Mouse (Mus musculus): ENCODE measurements around the gene Trpm3. TPM values are rescaled to one million over a fixed set of nuclear protein-coding genes. Genes with fewer than 3 reads are reported as not detected.
"Not testable (repeated sequence)": the region's sequence is repeated elsewhere in the genome, so short reads cannot be mapped to it uniquely, and the experiment has no call there.

The Trpm3 gene
- total RNA-seq, 2 experiments from 2014 or later: 1.7 to 1.8 TPM

DNA sequence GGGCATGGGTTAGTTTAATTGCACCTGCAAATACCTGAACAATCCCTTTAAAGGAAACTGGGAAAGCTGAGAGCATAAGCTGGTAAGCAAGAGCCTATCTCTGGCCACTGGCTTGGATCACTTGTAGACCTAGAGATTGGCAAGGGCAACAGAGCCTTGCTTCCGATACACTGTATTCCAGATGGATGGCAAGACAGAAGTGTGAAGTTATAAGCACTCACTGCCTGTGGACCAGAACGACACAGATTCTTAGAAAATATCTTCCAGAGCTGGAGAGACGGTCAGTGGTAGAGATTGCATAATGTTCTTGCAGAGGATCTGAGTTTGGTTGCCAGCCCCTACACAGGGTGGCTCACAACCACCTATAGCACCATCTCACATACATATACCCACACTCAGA, 671.4 kb downstream of the Trpm3 start:
- no peak for DNase-seq (ENCODE audit: low spot score)
- intact Hi-C loops (cut with DNase I): no loop called here

DNA sequence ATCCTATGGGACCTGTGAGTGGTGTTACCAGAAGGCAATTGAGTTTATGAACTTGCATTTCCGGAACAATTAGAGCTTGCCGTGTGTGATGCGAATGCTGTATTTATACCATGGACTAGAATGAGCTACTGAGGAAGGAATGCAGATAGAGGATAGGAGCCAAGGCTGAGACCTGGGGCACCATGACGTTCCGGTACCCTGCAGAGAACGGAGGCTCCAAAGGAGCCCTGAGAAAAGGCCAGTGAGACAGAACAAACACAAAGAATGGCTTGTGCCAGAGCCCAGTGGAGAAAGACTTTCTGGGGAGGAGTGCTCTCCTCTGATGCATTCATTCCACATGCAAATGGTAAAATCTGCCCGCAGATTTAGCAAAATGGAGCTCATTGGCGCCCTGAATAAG, 682.9 kb downstream of the Trpm3 start:
- DNase-seq (ENCODE audit: low spot score): no peak
- intact Hi-C loops (cut with DNase I): no loop called here

DNA sequence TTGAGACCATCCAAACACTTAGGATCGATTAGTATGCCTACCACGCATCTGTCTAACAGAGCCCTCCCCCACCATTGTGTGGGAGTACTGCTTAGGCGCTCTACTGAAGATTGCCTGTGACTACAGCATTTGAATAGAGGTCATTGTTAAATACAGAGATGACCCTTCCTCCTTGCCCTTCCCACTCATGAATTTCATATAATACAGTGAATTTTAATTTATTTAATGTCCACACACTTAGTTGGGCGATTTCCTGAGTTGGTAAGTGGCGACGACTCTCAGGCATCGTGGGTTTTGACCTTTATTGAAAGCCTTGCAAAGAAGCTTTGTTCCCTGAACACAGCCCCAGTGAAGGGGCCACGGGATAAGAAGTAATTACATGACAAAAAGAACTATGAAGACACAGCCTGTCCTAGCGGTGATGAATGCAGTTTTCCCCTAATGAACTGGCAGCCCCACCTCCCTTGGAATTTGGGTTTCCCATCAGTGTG, 684.7 kb downstream of the Trpm3 start:
- intact Hi-C loops (cut with DNase I): no loop called here

DNA sequence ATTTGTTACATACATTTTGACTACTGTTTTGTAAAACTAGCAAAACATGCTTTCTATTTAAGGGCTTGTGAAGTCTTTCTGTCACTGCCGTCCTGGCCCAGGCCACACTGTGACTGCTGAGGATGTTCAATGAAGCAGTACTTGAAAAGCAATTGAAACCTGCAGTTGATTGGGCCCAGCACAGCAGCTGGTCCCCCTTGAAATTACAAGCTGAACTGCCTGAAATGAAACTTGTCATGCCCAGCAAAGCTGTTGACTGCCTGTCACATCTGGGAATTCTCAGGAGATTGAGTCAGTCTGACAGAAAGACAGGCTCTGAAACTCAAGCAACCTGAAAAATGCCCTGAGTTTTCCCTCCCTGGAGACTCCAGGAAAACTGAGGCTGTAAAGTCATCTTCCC, 687.0 kb downstream of the Trpm3 start:
- DNase-seq (ENCODE audit: low spot score): no peak
- intact Hi-C loops (cut with DNase I): no loop called here

More for the DNA sequence above, 684.7 kb downstream of the Trpm3 start:
- no peak for DNase-seq (ENCODE audit: low spot score)

DNA sequence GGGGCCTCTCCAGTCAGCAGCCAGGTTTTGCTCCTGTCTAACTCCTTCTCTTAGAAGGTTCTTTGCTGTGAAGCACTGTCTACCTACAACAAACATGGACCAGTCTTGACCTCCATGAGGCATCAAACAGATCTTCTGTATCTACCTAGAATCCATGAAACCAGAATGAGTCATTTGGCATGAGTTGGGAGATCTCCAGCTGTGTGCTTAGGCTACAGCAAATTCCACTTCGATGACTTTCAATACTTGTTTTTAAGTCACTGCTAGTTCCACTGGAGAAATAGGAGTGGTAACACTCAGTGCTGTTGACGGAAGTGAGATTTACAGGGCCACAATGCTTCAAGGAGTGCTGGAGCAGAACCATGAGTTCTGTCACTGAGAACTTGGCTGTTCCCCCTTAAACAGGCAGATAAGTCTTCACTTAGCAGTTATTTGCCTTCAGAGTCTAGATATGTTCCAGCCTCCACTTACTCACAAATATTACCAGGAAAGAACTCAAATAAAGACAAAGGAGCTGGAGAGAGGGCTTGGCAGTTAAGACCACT, 689.4 kb downstream of the Trpm3 start:
- intact Hi-C loops (cut with DNase I): no loop called here
- no peak for DNase-seq (ENCODE audit: low spot score)

DNA sequence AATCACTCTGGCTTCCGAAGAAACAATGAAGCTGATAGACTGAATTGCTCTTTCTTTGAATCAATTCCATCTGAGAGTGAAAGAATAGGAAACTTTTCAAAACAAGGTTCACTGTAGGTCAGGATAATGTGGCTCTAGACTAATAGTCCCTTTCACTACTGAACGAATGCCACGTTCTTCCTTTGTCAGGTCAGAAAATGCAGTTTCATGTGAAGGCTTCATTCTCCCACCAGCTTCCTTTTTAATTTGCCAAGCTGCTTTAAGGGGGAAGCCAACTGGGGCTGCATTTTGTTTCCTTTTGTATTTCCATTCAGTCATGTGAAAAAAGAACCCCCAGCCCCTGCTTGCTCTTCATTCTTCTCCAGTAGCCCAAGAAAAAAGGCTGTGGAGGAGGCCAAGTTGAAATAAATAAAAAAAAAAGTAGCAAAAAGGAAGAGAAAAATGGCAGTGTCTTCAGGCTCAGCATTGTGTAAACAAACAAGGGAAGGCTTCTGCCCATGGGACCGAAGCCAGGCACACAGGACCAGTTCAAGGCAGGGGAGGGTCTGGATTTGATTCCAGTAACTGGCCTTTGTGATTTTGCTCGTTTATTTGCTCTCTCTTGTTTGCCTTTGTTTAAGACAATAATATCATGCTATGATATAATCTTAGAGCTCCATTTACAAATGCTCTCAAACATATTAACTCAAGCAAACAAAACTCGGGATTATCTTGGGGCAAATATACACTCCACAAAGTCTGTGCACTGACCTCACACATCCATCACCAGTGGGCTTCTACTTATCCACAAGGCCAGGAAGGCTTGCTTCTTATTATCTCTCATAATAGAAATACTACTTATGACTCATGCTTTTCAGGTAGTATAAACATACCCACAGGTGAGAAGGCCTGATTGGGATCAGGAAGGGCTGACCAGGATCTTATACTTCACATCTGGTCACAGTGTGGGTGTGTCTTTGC, 702.5 kb downstream of the Trpm3 start:
- no peak for DNase-seq (ENCODE audit: low spot score)
- intact Hi-C loops (cut with DNase I): no loop called here

DNA sequence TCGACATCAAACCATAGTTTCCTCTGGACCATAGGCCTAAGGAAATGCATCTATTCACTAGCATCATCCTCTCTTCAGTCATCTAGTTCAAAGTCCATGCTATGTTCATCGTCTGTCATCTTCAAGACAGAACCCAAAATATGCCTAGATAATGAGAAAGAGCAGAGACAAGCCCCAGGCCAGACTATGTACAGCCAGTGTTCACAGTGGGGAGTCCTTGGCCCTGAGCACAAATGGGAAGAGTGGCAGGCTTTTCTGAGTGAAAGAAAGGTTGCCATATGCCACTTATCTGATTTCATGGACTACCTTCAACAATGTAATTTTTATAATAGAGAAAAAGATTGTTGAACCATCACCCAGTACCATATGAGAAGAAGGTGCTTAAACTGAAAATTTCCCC, 703.9 kb downstream of the Trpm3 start:
- no peak for DNase-seq (ENCODE audit: low spot score)
- intact Hi-C loops (cut with DNase I): no loop called here

DNA sequence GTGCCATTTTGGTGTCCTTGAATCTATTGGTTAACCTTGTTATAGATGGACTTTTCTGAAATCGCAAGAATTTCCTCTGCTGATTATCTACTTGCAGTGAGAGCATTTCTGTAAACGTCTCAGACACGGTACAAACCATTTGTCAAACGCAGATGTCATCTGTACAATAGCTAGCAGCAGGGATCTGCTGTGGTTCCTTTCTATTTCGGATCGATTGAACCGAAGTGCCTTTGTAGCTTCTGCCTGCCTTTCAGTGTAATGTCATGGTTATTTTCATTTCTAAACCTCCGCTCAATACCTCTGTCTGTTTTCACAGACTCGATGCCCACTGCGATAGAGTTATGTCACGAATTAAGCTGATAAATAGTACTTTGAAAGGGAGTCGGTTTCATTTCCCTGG, 708.9 kb downstream of the Trpm3 start:
- DNase-seq (ENCODE audit: low spot score): no peak
- intact Hi-C loops (cut with DNase I): no loop called here

DNA sequence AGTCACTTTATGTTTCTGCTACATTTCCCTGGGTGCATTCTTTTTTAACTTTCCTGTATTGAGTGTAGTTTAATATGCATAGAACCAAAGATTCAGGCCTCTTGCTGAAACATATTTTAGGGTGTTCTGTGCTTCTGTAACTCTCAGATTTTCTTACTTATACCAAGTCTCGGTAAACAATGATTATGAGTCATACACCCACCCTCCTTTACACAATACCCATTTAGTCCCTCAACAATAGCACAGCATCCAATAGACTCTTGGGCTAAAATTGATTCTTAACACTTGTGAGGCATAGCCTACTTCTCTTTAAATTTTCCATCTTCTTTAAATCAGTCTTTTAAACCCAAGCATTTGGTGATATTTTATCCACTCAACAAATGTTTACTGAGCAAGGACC, 709.4 kb downstream of the Trpm3 start:
- DNase-seq (ENCODE audit: low spot score): no peak
- intact Hi-C loops (cut with DNase I): no loop called here

DNA sequence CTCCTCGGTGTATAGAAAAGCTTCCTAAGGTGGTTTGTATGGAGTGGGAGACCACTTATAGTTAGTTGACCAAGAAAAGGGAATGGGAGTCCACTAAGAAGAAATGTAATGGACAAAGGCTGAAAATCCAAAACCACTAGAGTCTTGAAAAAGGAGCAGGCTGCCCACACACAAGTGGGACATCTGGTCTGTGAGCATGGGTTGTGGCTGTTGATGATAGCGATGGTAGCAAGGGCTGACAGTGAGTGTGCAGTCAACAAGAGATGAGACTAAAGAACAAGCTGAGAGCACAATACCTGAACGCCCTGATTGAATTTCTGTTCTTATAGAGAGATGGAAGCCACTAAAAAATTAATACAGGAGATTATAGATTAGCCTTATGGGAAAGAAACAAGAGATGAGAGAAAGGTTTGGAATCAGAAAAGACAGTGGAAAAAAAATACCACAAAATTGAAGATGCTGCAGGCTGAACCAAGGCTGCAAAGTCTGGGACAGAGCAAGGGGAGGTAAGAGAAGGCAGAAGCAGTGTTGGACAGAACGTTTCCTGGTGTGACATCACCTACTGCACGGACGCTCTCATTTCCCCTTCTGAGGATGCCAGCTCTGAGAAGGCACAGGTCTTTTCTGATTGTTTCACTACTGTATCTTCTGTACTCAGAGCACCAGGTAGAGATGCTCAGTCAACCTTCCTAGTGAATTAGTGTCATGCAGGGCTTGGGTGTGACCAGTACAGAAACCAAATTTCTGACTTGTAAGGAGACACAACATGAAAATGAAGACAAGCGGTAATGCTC, 710.1 kb downstream of the Trpm3 start:
- no peak for DNase-seq (ENCODE audit: low spot score)
- intact Hi-C loops (cut with DNase I): no loop called here

DNA sequence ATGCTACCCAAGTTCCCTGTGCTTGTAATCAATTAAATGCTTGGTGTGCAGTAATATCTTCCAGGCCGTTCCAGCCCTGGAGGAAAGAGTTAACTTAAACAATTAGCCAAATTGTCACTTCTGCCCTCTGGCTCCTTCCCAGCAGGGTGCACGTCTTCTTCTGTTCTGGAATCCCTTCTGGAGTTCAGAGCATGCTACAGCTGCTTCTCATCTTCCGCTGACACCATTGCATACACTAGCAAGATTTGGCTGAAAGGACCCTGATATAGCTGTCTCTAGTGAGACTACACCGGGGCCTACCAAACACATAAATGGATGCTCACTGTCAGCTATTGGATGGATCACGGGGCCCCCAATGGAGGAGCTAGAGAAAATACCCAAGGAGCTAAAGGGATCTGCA, 712.6 kb downstream of the Trpm3 start:
- intact Hi-C loops (cut with DNase I); DNase-seq (ENCODE audit: low spot score): not testable (repeated sequence)

DNA sequence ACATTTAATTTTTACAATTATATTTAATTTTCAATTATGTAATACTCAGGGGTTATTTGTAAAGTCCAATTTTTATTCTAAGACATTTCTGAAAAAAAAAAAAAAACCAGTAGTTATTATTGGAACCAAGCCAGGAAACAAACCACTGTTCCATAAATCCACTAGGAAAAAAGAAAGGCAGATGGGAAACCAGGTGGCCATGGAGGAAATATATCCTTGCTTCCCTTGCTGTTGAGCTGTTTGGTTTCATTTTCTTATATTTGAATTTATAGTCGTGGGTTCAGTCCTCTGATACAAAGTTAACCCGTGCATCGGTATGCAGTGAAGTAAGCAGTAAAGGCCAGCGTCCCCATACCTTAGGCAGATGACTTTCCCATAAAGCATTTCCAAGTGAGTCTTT, 720.8 kb downstream of the Trpm3 start:
- intact Hi-C loops (cut with DNase I): no loop called here
- no peak for DNase-seq (ENCODE audit: low spot score)

DNA sequence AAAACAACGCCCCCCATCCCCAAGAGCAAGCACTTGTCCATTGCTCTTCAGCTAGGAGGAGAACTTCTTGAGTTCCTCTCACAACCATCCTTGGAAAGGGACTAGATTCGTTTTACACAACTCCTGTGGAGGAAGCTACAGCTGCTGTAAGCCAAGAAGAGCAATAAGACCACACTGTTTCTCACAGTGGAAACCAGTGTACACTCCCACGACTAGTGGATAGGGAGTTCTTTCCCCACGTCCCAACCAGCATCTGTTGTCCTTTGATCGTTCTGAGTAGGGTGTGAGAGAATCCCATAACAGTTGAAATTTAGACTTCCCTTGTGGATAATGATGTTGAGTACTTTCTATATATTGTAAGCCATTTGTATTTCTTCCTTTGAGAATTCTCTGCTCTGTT, 728.6 kb downstream of the Trpm3 start:
- no peak for DNase-seq (ENCODE audit: low spot score)
- intact Hi-C loops (cut with DNase I): no loop called here

DNA sequence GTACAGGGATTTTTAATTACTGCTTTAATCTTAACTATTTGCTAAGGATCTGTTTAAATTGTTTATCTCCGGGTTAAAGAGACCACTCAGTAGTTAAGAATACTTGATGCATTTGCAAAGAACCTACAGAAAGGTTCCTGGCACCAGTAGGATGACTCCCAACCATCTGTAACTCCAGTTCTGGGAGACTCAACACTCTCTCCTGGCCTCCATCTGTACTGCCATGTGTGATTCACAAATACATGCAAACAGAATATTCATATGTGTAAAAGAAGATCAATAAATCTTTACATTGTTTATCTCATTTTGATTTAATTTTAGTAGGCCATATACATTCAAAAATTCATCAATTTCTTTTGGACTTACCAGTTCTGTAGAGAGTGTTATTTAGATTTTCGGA, 731.0 kb downstream of the Trpm3 start:
- DNase-seq (ENCODE audit: low spot score): no peak
- intact Hi-C loops (cut with DNase I): no loop called here

DNA sequence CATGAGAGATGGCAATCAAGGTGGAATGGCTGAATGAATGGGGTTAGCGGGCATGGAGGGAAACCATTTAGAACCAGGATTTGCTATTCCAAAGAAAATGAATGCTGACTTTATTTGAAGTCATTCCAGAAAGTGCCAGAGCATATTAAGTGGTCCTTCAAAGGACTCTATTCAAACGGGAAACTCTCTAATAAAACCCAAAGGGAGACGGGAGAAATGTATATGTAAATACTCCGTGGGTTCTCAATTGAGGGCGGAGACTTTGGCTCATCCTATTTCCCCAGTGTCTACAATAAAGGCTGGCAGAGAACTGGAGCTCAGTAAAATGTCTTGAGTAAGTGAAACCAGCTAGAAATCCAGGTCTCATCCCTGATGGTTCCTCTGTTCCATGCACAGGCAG, 733.6 kb downstream of the Trpm3 start:
- intact Hi-C loops (cut with DNase I): no loop called here
- no peak for DNase-seq (ENCODE audit: low spot score)

DNA sequence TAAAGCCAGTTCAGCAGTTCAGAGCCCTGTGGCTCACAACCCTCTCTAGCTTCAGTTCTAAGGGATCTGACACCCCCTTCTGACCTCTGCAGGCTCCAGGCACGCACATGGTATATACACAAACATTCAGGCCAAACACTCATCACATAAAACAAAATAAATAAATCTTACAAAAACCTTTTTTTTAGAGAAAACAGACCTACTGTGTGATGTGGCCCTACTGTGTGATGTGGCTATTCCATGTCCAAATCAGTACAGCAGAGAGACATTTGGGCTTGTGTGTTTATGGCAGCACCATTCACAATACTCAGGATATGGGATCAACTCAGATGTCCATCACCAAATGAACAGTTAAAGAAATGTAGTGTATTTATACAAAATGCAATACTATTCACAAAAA, 741.4 kb downstream of the Trpm3 start:
- intact Hi-C loops (cut with DNase I): loop anchor here (10.0 kb wide), 1 partner anchor 245 kb away; no protein-coding TSS in a partner anchor
- no peak for DNase-seq (ENCODE audit: low spot score)

DNA sequence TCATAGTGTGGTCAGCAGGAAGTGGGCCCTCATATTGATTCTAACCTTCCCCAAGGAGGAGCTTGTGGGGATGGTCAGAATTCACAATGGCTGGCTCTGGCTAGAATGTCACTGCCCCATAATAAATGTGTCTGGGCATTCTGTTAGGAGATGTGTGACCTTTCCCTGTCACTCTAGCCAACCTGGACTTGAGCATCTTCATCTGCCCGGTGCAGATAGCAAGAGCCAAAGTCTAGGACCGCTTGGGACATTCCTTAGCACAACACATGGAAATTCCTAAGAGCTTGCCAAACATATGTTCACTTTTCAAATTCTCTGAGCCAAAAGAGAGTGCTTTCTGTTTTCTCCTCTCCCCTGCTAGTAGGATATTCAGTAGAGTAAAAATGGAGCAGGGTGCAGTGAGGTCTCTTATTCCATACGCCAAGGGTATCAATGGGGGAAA, 743.8 kb downstream of the Trpm3 start:
- DNase-seq (ENCODE audit: low spot score): no peak
- intact Hi-C loops (cut with DNase I): loop anchor here (1.0 to 10.0 kb wide), 2 partner anchors 248 to 545 kb away; no protein-coding TSS in a partner anchor

DNA sequence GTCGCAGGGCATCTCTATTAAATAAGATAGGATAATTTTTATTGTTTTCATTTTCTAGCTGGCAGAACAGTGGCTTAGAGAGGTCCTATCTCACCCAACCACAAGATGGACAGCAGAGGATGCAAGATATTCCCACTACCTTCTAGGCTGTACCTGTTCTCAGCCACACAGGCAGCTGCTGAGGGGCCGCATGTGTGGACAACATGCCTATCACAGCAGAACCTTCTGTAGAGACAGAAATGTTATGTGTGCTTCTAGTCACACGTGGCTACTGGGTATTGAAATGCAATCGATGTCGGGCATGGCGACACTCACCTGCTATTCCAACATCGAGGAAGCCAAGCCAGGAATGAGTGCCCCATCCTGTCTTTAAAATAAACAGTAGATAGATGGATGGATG, 744.3 kb downstream of the Trpm3 start:
- DNase-seq (ENCODE audit: low spot score): no peak
- intact Hi-C loops (cut with DNase I): loop anchor here (1.0 to 10.0 kb wide), 2 partner anchors 248 to 546 kb away; no protein-coding TSS in a partner anchor

DNA sequence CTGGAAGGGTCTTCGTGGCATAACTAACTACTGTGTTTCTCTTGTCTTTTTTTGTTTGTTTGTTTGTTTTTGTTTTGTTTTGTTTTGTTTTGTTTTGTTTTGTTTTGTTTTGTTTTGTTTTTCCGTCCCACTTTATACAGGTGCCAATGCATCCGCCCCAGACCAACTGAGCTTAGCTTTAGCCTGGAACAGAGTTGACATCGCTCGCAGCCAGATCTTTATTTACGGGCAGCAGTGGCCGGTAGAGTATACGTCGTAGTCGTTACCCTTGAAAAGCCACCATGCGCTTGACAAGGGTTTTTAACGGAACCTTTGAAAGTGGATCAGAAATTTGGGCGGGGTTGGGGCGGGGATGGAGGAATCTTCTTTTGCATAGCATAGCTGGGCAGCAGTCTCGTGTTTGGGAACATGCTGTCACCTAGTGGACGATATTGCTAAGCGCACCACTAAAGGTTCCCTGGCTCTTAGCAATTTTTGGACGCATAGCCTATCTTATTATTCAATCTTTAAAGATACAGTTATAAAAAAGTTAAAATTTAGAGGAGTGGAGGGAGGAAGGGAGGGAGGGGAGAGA, 745.0 kb downstream of the Trpm3 start:
- no peak for DNase-seq (ENCODE audit: low spot score)
- intact Hi-C loops (cut with DNase I): loop anchor here (1.0 to 10.0 kb wide), 3 partner anchors 249 to 547 kb away; no protein-coding TSS in a partner anchor

DNA sequence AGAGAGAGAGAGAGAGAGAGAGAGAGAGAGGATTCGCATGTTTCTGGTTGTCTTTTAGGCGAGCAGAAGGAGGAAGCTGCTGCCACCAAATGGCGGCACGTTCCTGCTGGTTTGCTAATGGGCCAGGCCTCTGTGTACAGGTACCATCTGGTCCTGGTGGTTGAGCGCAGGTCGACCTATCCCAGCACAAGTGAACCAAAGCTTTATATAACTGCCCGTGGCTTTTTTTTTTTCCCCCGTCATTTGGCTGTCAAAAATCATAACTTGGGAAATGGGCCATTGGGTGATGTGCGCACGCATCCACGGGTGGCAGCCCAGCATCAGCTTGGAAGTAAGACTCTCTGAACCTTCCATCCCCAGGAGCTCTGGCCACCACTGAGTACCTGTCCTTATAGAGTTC, 745.5 kb downstream of the Trpm3 start:
- DNase-seq (ENCODE audit: low spot score): no peak
- intact Hi-C loops (cut with DNase I): loop anchor here (1.0 to 10.0 kb wide), 2 partner anchors 250 to 332 kb away; no protein-coding TSS in a partner anchor

Measured in heart, postnatal 25 days (tissue).